Mouse (Mus musculus) forebrain, embryonic 10.5 days (tissue): ENCODE results near the gene 1110002E22Rik. TPM values are rescaled to one million over a fixed set of nuclear protein-coding genes. Genes with fewer than 3 reads are reported as not detected.

Experiments used
- DNase-seq: peaks from one replicate; pipeline ENCODE4 v3.0.0-alpha.2; 2017; ENCODE audit warnings: low spot score; ENCODE audit errors: extremely low spot score
- H3K27ac ChIP-seq: fragments of 300-500 bp; sonication (generic); 2 replicates; pipeline ENCODE4 v1.5.1; 2016; ENCODE audit warnings: mild to moderate bottlenecking
- H3K27me3 ChIP-seq: fragments of 300-500 bp; sonication (generic); 2 replicates; pipeline ENCODE4 v1.6.1; 2016; ENCODE audit warnings: mild to moderate bottlenecking; ENCODE audit not compliant: poor library complexity, severe bottlenecking
- H3K36me3 ChIP-seq: fragments of 300-500 bp; sonication (generic); replicated peaks from 2 replicates; pipeline ENCODE4 v1.6.1; 2016; ENCODE audit warnings: mild to moderate bottlenecking, moderate library complexity
- H3K4me1 ChIP-seq: fragments of 300-500 bp; sonication (generic); 2 replicates; pipeline ENCODE4 v1.6.1; 2016
- H3K4me3 ChIP-seq: fragments of 300-500 bp; sonication (generic); 2 replicates; pipeline ENCODE4 v1.5.1; 2016; ENCODE audit warnings: mild to moderate bottlenecking, moderate library complexity
- H3K9me3 ChIP-seq: fragments of 300-500 bp; sonication (generic); 2 replicates; pipeline ENCODE4 v1.6.1; 2016; ENCODE audit warnings: mild to moderate bottlenecking, moderate library complexity
- WGBS: fragments of 180-500 bp; shearing (Covaris S2); methylation state at CpG from one replicate; pipeline ENCODE4 v1.1.7; 2016; 5-methylcytosine and 5-hydroxymethylcytosine counted together
- polyA plus RNA-seq: library from polyadenylated mRNA; unstranded; fragments of >200 nt; fragmentation: Nextera tagmentation; extraction: Ambion mirVana; gene quantifications from 2 replicates; pipeline ENCODE4 v1.2.1, GENCODE M21; 2016

The 1110002E22Rik gene
- polyA plus RNA-seq, 1 experiment from 2014 or later = 0.02 TPM

DNA sequence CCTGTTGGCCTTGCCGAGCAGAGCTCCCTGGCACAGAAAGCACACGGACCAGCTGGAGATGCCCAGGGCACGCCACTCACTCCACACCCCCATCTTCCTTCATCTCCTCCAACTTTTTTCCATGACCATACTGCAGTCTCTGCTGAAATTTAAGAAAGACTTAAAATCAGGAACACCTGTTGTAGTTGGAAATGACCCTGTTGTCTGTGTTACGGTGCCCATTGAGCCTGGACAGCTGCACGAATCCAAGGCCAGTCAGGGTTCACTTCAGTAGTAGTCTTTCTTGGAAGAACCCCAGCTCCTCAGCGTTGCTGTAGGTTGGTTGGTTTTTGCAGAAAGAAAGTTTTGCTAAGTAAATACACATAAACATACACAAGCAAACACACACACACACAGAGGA is 15.3 kb upstream of the 1110002E22Rik start:
- H3K4me1 ChIP-seq = 0 out of 2 replicates have a peak, but pooled peaks cover 4% of the 10 kb centered on the region
- no peaks in the 10 kb centered on the region for H3K27me3 ChIP-seq
- H3K9me3 ChIP-seq = no peaks in the 10 kb centered on the region
- H3K4me3 ChIP-seq = no peak overlapping the region
- H3K27ac ChIP-seq = no peak overlapping the region
- no peaks in the 10 kb centered on the region for H3K36me3 ChIP-seq
- 86% methylated on average over 6 of the region's 6 CpGs for WGBS
- DNase-seq = no peak

DNA sequence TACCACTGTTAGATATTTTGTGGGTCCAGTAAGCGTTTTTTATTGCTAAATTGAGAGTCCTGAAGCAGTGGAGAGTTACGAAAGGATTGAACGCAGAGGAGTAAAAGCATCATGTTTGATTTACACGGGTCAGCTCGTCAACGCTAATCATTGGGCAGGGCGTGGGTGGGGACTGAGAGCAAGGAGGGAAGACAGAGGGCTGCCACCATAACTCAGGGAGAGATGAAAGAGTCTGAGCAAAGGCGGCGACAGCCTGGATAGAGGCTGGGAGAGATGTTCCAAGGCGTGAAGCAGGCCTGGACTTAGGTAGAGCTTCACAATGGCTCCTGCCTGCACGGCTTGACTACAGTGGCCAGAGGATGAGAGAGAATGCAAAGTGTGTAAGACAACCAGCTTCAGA is 14.1 kb upstream of the 1110002E22Rik start:
- H3K9me3 ChIP-seq = no peaks in the 10 kb centered on the region
- WGBS = 92% methylated on average over 11 of the region's 11 CpGs
- no peaks in the 10 kb centered on the region for H3K27me3 ChIP-seq
- no peaks in the 10 kb centered on the region for H3K36me3 ChIP-seq
- 0 out of 2 replicates have a peak, but pooled peaks cover 4% of the 10 kb centered on the region for H3K4me1 ChIP-seq
- H3K4me3 ChIP-seq = no peak overlapping the region
- no peak for DNase-seq
- H3K27ac ChIP-seq = no peak overlapping the region

- 79% methylated on average over 3 of the region's 3 CpGs for WGBS
- Histone ChIP-seq H3K27me3 (no peaks in the 10 kb centered on the region), H3K36me3 (no peaks in the 10 kb centered on the region), H3K9me3 (no peaks in the 10 kb centered on the region), H3K4me3 (no peak overlapping the region), H3K27ac (no peak overlapping the region), H3K4me1 (0 out of 2 replicates have a peak, but pooled peaks cover 4% of the 10 kb centered on the region)
- no peak for DNase-seq
Measured at GRCm38 (mm10) chr3:138051431-138051830, 13.4 kb upstream of the 1110002E22Rik start.

DNA sequence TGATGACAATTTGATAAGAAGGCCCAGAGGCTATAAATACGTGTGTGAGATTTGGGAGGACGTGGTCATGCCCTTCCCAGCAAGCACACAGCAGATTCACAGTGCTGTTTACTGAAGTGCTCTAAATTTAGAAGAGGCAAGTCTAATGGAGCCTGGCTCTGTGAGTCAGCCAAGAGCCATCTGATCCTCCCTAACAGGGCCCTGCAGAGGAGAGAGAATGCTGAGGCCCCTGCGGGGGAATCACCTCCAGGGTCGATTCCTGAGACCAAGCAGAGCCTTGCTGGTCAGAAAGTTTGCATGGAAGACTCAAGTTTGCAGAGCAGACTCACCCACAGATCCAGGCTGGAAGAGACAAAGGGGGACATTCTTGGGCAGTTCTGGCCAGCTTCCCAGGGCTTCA is 10.9 kb upstream of the 1110002E22Rik start:
- WGBS = 58% methylated on average over 4 of the region's 4 CpGs
- Histone ChIP-seq H3K27ac (no peak overlapping the region), H3K36me3 (no peaks in the 10 kb centered on the region), H3K27me3 (no peaks in the 10 kb centered on the region), H3K4me3 (no peak overlapping the region), H3K9me3 (no peaks in the 10 kb centered on the region), H3K4me1 (0 out of 2 replicates have a peak, but pooled peaks cover 4% of the 10 kb centered on the region)
- DNase-seq = no peak

- H3K27me3 ChIP-seq = no peaks in the 10 kb centered on the region
- H3K9me3 ChIP-seq = no peaks in the 10 kb centered on the region
- no peak for DNase-seq
- no peaks in the 10 kb centered on the region for H3K36me3 ChIP-seq
- no peak overlapping the region for H3K4me3 ChIP-seq
- H3K4me1 ChIP-seq = 0 out of 2 replicates have a peak, but pooled peaks cover 4% of the 10 kb centered on the region
- no peak overlapping the region for H3K27ac ChIP-seq
- 87% methylated on average over 7 of the region's 7 CpGs for WGBS
Measured at GRCm38 (mm10) chr3:138056976-138057375, 7.9 kb upstream of the 1110002E22Rik start.

- Histone ChIP-seq H3K4me3 (no peak overlapping the region), H3K27ac (no peak overlapping the region), H3K36me3 (no peaks in the 10 kb centered on the region), H3K27me3 (no peaks in the 10 kb centered on the region), H3K9me3 (no peaks in the 10 kb centered on the region), H3K4me1 (0 out of 2 replicates have a peak, but pooled peaks cover 4% of the 10 kb centered on the region)
- DNase-seq = no peak
- 52% methylated on average over 4 of the region's 4 CpGs for WGBS
Measured at GRCm38 (mm10) chr3:138058226-138058625, 6.6 kb upstream of the 1110002E22Rik start.

- Histone ChIP-seq H3K4me3 (no peak overlapping the region), H3K36me3 (no peaks in the 10 kb centered on the region), H3K27me3 (no peaks in the 10 kb centered on the region; the same call in 1 of the 2 replicates), H3K27ac (no peak overlapping the region), H3K4me1 (peaks cover 5% of the 10 kb centered on the region), H3K9me3 (no peaks in the 10 kb centered on the region)
- no peak for DNase-seq
- WGBS = 87% methylated on average over 7 of the region's 7 CpGs
Measured at GRCm38 (mm10) chr3:138060429-138060828, 4.4 kb upstream of the 1110002E22Rik start.

GRCm38 (mm10) chr3:138061205-138061911 is 3.5 kb upstream of the 1110002E22Rik start:
- 92% methylated on average over 9 of the region's 9 CpGs for WGBS
- H3K27ac ChIP-seq = no peak overlapping the region
- no peaks in the 10 kb centered on the region; the same call in 1 of the 2 replicates for H3K27me3 ChIP-seq
- H3K4me3 ChIP-seq = no peak overlapping the region
- no peak for DNase-seq
- H3K36me3 ChIP-seq = no peaks in the 10 kb centered on the region
- H3K9me3 ChIP-seq = 0 out of 2 replicates have a peak, but pooled peaks cover under 1% of the 10 kb centered on the region
- H3K4me1 ChIP-seq = peaks cover 14% of the 10 kb centered on the region

GRCm38 (mm10) chr3:138062673-138063072 is 2.2 kb upstream of the 1110002E22Rik start:
- 93% methylated on average over 4 of the region's 4 CpGs for WGBS
- Histone ChIP-seq H3K27ac (no peak overlapping the region), H3K9me3 (0 out of 2 replicates have a peak, but pooled peaks cover 3% of the 10 kb centered on the region), H3K36me3 (no peaks in the 10 kb centered on the region), H3K4me1 (peaks cover 17% of the 10 kb centered on the region), H3K27me3 (no peaks in the 10 kb centered on the region; the same call in 1 of the 2 replicates), H3K4me3 (no peak overlapping the region)
- DNase-seq = no peak

GRCm38 (mm10) chr3:138063731-138064329 is 1.0 kb upstream of the 1110002E22Rik start:
- peaks cover 17% of the 10 kb centered on the region for H3K4me1 ChIP-seq
- no peak overlapping the region for H3K27ac ChIP-seq
- WGBS = 87% methylated on average over 14 of the region's 14 CpGs
- no peak for DNase-seq
- H3K9me3 ChIP-seq = 0 out of 2 replicates have a peak, but pooled peaks cover 3% of the 10 kb centered on the region
- peaks cover 5% of the 10 kb centered on the region; the same call in 1 of the 2 replicates for H3K27me3 ChIP-seq
- H3K4me3 ChIP-seq = no peak overlapping the region
- H3K36me3 ChIP-seq = no peaks in the 10 kb centered on the region

- Histone ChIP-seq H3K9me3 (0 out of 2 replicates have a peak, but pooled peaks cover 3% of the 10 kb centered on the region), H3K36me3 (no peaks in the 10 kb centered on the region), H3K4me3 (no peak overlapping the region), H3K27ac (0 out of 2 replicates have a peak overlapping the region, but pooled peaks have one; percentile 31), H3K4me1 (peaks cover 29% of the 10 kb centered on the region), H3K27me3 (peaks cover 12% of the 10 kb centered on the region; the same call in 1 of the 2 replicates)
- 89% methylated on average over 16 of the region's 16 CpGs for WGBS
- no peak for DNase-seq
Measured at GRCm38 (mm10) chr3:138065930-138066329, 1.1 kb downstream of the 1110002E22Rik start.

DNA sequence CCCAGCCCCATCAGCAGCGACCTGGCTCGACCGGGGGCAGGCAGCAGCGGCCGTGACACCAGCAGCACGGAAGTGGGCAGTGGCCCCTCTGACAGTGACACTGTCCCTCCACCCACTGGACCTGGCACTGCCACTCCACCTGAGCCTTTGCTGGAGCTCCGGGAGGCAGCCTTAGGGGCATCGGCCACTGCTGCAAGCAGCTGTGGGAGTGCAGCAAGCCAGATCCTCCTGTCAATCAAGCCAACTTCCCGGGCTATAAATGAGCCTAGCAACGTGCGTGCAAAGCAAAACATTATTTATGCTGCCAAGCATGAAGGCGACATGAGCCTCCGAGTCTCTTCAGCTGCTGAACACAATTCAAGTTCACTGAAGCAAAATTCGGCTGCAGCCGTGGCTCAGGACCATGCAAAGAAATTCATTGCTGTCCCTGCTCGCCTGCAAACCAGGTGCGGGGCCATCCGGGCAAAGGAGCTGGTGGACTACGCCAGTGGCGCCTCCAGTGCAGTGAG is 1.6 kb downstream of the 1110002E22Rik start:
- no peak overlapping the region for H3K27ac ChIP-seq
- no peak overlapping the region for H3K4me3 ChIP-seq
- 90% methylated on average over 20 of the region's 20 CpGs for WGBS
- H3K4me1 ChIP-seq = peaks cover 34% of the 10 kb centered on the region
- DNase-seq = no peak
- H3K36me3 ChIP-seq = no peaks in the 10 kb centered on the region
- 0 out of 2 replicates have a peak, but pooled peaks cover 3% of the 10 kb centered on the region for H3K9me3 ChIP-seq
- H3K27me3 ChIP-seq = peaks cover 12% of the 10 kb centered on the region; the same call in 1 of the 2 replicates
